Mouse (Mus musculus) lung, postnatal 0 days (tissue): ENCODE results near the gene Il20rb. TPM values are rescaled to one million over a fixed set of nuclear protein-coding genes. Genes with fewer than 3 reads are reported as not detected.

Experiments
- ATAC-seq: fragments of 200-750 bp; cut with Nextera tagmentation; 2 replicates; pipeline ENCODE4 v1.8.0; 2017; ENCODE audit warnings: moderate library complexity
- DNase-seq: peaks from one replicate; pipeline ENCODE4 v3.0.0-alpha.2; 2016; ENCODE audit warnings: low spot score
- H3K27ac ChIP-seq: fragments of 300-500 bp; sonication (generic); 2 replicates; pipeline ENCODE4 v1.5.1; 2014; ENCODE audit warnings: antibody characterized with exemption, mild to moderate bottlenecking, low read length, mixed read lengths
- H3K27me3 ChIP-seq: fragments of 300-500 bp; sonication (generic); replicated peaks from 2 replicates; pipeline ENCODE4 v1.6.1; 2014; ENCODE audit warnings: low read length, mixed read lengths; ENCODE audit not compliant: insufficient read depth
- H3K36me3 ChIP-seq: fragments of 300-500 bp; sonication (generic); 2 replicates; pipeline ENCODE4 v1.6.1; 2014; ENCODE audit warnings: low read length, mixed read lengths; ENCODE audit not compliant: insufficient read depth
- H3K4me1 ChIP-seq: fragments of 300-500 bp; sonication (generic); 2 replicates; pipeline ENCODE4 v1.6.1; 2014; ENCODE audit warnings: antibody characterized with exemption, low read depth, low read length, mixed read lengths; ENCODE audit not compliant: insufficient read depth
- H3K4me2 ChIP-seq: fragments of 300-500 bp; sonication (generic); replicated peaks from 2 replicates; pipeline ENCODE4 v1.6.1; 2014; ENCODE audit warnings: low read depth, mild to moderate bottlenecking, low read length, moderate library complexity, mixed read lengths
- H3K4me3 ChIP-seq: fragments of 300-500 bp; sonication (generic); 2 replicates; pipeline ENCODE4 v1.5.1; 2014; ENCODE audit warnings: low read depth, low read length
- H3K9ac ChIP-seq: fragments of 300-500 bp; sonication (generic); replicated peaks from 2 replicates; pipeline ENCODE4 v1.6.1; 2014; ENCODE audit warnings: low read depth, mild to moderate bottlenecking
- H3K9me3 ChIP-seq: fragments of 300-500 bp; sonication (generic); 2 replicates; pipeline ENCODE4 v1.6.1; 2016; ENCODE audit warnings: low read length, mixed read lengths
- CTCF ChIP-seq: IDR thresholded peaks from 2 replicates; pipeline ENCODE4 v1.5.1; 2016; ENCODE audit warnings: antibody characterized with exemption, mild to moderate bottlenecking
- EP300 ChIP-seq: IDR thresholded peaks from 2 replicates; pipeline ENCODE4 v1.6.1; 2016; ENCODE audit warnings: antibody characterized with exemption, mild to moderate bottlenecking, control low read depth
- WGBS: fragments of 180-500 bp; shearing (Covaris S2); extraction: QIAGEN DNeasy Blood & Tissue Kit; methylation state at CpG from one replicate; pipeline ENCODE4 v1.1.7; 2014; 5-methylcytosine and 5-hydroxymethylcytosine counted together
- polyA plus RNA-seq: library from polyadenylated mRNA; unstranded; fragments of >200 nt; fragmentation: Nextera tagmentation; extraction: Ambion mirVana; gene quantifications from 2 replicates; pipeline ENCODE4 v1.2.1, GENCODE M21; 2015

Gene Il20rb
- polyA plus RNA-seq = 1.9 and 2.2 TPM in 2 replicates

DNA sequence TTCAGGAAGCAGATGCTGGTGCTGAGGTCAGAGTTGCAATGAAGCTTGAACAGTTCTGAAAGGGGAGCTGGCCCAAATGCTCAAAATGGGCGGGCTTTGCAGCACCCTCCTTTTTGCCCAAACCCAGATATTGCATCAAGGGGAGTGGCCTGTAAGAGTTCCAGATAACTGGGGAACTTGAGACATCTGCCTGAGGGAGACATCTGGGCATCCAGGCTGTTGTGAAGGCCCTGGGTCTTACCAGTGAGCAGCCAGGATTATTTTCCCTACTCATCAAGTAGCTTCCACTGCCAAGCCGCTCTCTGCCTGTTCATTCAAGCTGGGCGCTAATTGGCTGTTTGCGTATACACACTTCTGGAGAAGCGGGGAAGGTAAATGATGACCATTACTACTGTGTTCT is at the start of gene Il20rb:
Il20rb (minus strand) TSS at position 358 of the 400 bp plus-strand sequence.
- no peak within 1 kb of the TSS for H3K4me2 ChIP-seq
- peaks cover 13% of the 10 kb centered on the region; the same call in 1 of the 2 replicates for H3K4me1 ChIP-seq
- ATAC-seq (no peak), DNase-seq (no peak)
- 87% methylated on average over 5 of the region's 5 CpGs for WGBS
- H3K27me3 ChIP-seq = no peaks in the 10 kb centered on the region
- no peak within 1 kb of the TSS for H3K4me3 ChIP-seq
- TF ChIP-seq EP300 = no peak
- TF ChIP-seq CTCF = no peak
- H3K9me3 ChIP-seq = no peaks in the 10 kb centered on the region
- H3K9ac ChIP-seq = no peak within 1 kb of the TSS
- H3K27ac ChIP-seq = no peak within 1 kb of the TSS
- no peaks in the 10 kb centered on the region for H3K36me3 ChIP-seq

DNA sequence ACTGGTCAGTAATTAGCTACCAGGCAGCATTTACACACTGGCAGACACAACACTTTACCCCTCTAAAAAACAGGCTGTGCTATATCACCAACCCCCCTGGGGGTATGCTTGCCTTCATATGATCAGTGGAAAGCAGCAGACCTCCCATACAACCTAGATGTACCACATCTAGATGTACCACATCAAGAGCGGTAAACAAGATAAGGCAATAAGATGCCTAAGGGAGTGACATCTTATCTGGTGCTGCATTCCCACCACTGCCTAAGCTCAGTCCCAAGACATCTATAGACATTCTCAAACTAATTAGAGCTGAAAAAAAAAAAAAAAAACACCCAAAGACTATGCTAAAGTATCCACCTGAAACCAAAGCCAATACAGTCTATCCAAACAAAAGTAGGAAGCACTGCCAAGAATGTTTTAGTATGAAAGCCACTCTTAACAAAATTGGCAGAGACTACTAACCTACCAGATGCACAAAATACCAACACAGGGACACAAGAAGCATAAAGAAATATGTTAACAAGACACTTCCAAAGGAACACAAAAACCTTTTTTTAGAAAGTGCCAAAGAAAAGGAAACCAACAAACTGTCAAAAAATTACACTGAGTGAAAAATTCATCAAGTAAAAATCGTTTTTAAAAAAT is 49.2 kb upstream of the Il20rb start:
- Histone ChIP-seq H3K27ac (no peak overlapping the region), H3K9ac (no peak overlapping the region), H3K9me3 (no peaks in the 10 kb centered on the region), H3K4me1 (peaks cover 13% of the 10 kb centered on the region; the same call in 1 of the 2 replicates), H3K4me2 (no peak overlapping the region), H3K36me3 (no peaks in the 10 kb centered on the region), H3K27me3 (no peaks in the 10 kb centered on the region), H3K4me3 (no peak overlapping the region)
- 71% methylated on average over 2 of the region's 2 CpGs for WGBS
- TF ChIP-seq CTCF = no peak
- no peak for ATAC-seq
- peak; percentile 56 for DNase-seq

DNA sequence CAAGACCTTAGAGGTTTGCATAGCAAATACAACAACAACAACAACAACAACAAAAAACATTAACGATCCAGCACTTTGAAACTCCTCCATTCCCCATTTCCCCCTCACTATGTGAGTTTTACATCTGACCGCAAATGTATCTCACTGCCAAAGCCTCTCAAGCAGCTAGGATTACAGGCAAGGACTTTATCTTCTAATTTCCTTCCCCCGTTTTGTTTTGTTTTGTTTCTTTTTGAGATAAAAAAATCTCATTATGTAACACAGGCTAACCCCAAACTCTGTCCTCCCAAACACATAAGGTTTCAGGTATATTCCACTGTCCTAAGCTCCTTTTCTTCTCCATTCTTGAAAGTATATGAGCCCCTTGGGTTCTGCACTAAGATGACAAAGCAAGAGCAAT is 48.1 kb upstream of the Il20rb start:
- WGBS = 85% methylated on average over 3 of the region's 3 CpGs
- no peaks in the 10 kb centered on the region for H3K36me3 ChIP-seq
- DNase-seq = no peak
- H3K4me3 ChIP-seq = no peak overlapping the region
- no peak for ATAC-seq
- no peaks in the 10 kb centered on the region for H3K27me3 ChIP-seq
- H3K27ac ChIP-seq = no peak overlapping the region
- peaks cover 13% of the 10 kb centered on the region; the same call in 1 of the 2 replicates for H3K4me1 ChIP-seq
- H3K9ac ChIP-seq = no peak overlapping the region
- TF ChIP-seq CTCF (no peak), EP300 (no peak)
- H3K9me3 ChIP-seq = no peaks in the 10 kb centered on the region
- H3K4me2 ChIP-seq = no peak overlapping the region

DNA sequence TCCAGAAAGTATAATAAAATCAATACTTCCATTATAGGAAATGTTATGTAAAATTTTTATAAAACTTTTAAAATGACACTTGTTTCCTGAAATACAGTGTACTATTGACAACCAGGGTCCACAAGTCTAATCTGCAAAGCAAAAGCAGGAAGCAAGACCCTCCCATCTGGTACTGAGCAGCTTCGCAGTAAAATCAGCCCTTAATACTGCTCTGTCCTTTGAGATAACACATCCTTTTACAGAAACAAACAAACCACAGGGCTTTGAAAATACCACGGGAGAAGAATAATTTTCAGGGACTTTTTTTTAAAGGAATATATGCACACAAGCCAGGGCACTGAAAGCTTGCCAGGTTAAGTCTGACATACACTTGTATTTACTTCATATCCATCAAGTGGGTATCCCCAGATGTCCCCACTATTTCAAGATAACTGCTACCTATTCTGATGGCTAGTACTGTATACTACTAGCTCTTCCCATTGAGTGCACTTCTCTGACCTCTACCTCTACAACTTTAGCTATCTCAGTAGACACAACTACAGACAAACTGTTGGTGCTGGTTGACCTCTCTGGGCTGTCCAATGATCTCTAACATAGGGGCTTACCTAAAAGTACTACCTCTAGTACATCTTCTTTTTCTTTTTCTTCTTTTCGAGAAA is 46.4 kb upstream of the Il20rb start:
- Histone ChIP-seq H3K27me3 (no peaks in the 10 kb centered on the region), H3K4me3 (no peak overlapping the region), H3K4me2 (no peak overlapping the region), H3K36me3 (no peaks in the 10 kb centered on the region), H3K9me3 (no peaks in the 10 kb centered on the region), H3K4me1 (peaks cover 13% of the 10 kb centered on the region; the same call in 1 of the 2 replicates), H3K27ac (no peak overlapping the region), H3K9ac (no peak overlapping the region)
- TF ChIP-seq EP300 (no peak), CTCF (no peak)
- DNase-seq = no peak
- no peak for ATAC-seq
- 51% methylated on average over 3 of the region's 3 CpGs for WGBS

DNA sequence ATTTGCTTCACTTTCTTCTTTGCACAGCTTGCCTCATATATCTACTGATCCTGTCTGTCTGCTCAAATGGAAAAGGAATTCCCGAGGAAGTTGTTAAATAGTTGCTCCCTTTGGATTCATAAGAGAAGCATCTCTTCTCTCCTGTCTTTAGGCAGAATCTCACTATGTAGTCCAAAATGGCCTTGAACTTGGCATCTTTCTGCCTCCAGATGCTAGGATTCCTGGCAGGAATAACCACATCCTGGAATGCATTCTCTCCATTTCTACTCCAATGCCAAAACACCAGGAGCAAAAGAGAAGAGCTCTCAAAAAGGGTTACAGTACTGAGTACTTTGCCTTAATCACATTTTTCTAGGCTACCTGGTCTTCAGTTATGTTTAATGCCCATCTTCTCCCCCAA is 44.7 kb upstream of the Il20rb start:
- no peak overlapping the region for H3K4me3 ChIP-seq
- TF ChIP-seq EP300 (no peak), CTCF (no peak)
- no peaks in the 10 kb centered on the region for H3K9me3 ChIP-seq
- no peaks in the 10 kb centered on the region for H3K36me3 ChIP-seq
- peaks cover 10% of the 10 kb centered on the region; the same call in 1 of the 2 replicates for H3K4me1 ChIP-seq
- H3K4me2 ChIP-seq = no peak overlapping the region
- H3K27me3 ChIP-seq = no peaks in the 10 kb centered on the region
- no peak for DNase-seq
- no peak overlapping the region for H3K27ac ChIP-seq
- 57% methylated on average over 1 of the region's 1 CpGs for WGBS
- ATAC-seq = no peak
- H3K9ac ChIP-seq = no peak overlapping the region

DNA sequence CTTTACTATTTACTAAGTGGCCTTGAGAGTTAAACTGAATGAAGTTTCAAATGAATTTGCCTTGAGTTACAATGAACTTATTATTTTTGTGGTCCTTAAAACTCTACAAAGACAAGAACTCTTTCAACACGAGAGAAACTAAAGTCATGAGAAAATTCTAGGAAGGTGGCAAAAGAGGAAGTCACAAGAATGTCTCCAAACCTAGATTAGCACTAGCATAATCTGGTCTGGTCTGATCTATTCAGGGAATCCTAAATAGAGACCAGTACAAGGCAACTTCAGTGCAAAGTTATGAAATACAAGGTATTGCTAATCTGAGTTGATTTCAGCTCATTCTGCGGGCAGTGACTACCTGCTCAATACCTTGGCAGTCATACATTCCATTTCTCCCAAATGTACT is 38.6 kb upstream of the Il20rb start:
- no peak overlapping the region for H3K27ac ChIP-seq
- WGBS = 67% methylated on average over 2 of the region's 2 CpGs
- no peak overlapping the region for H3K4me2 ChIP-seq
- no peak for TF ChIP-seq CTCF
- TF ChIP-seq EP300 = no peak
- no peaks in the 10 kb centered on the region; the same call in 1 of the 2 replicates for H3K4me1 ChIP-seq
- DNase-seq (no peak), ATAC-seq (no peak)
- no peak overlapping the region for H3K9ac ChIP-seq
- H3K36me3 ChIP-seq = no peaks in the 10 kb centered on the region
- H3K9me3 ChIP-seq = no peaks in the 10 kb centered on the region
- H3K4me3 ChIP-seq = no peak overlapping the region
- no peaks in the 10 kb centered on the region for H3K27me3 ChIP-seq
